Mouse (Mus musculus): ENCODE data around the gene Epha3.

Gene Epha3

GRCm38 (mm10) chr16:63863913-63864330 lies at the start of gene Epha3:
TSS of gene Epha3 (minus strand) at chr16:63864175.
- peak; percentile 85 for DNase-seq

- no peak for DNase-seq
Measured at GRCm38 (mm10) chr16:63903425-63903824, 39.5 kb upstream of the Epha3 start.

- no peak for DNase-seq
Measured at GRCm38 (mm10) chr16:63881190-63881589, 17.2 kb upstream of the Epha3 start.

- peak; percentile 43 for DNase-seq
Measured at GRCm38 (mm10) chr16:63872313-63872712, 8.3 kb upstream of the Epha3 start.

- no peak for DNase-seq
Measured at GRCm38 (mm10) chr16:63864463-63864976, 545 bp upstream of the Epha3 start.

- peak; percentile 29 for DNase-seq
Measured at GRCm38 (mm10) chr16:63863181-63863580, 794 bp downstream of the Epha3 start.

GRCm38 (mm10) chr16:63857561-63857960 lies 6.4 kb downstream of the Epha3 start:
- no peak for DNase-seq

GRCm38 (mm10) chr16:63856658-63857552 lies 7.1 kb downstream of the Epha3 start:
- DNase-seq, result peak; percentile 79

- no peak for DNase-seq
Measured at GRCm38 (mm10) chr16:63850297-63850696, 13.7 kb downstream of the Epha3 start.

GRCm38 (mm10) chr16:63842911-63843310 lies 21.1 kb downstream of the Epha3 start:
- no peak for DNase-seq

GRCm38 (mm10) chr16:63837466-63837865 lies 26.5 kb downstream of the Epha3 start:
- DNase-seq, result no peak

- DNase-seq, result no peak
Measured at GRCm38 (mm10) chr16:63821164-63821563, 42.8 kb downstream of the Epha3 start.

- DNase-seq, result peak; percentile 9
Measured at GRCm38 (mm10) chr16:63817606-63818005, 46.4 kb downstream of the Epha3 start.

- DNase-seq, result peak; percentile 67
Measured at GRCm38 (mm10) chr16:63816672-63817071, 47.3 kb downstream of the Epha3 start.

- no peak for DNase-seq
Measured at GRCm38 (mm10) chr16:63809871-63810270, 54.1 kb downstream of the Epha3 start.

GRCm38 (mm10) chr16:63808991-63809390 lies 55.0 kb downstream of the Epha3 start:
- DNase-seq, result no peak

- no peak for DNase-seq
Measured at GRCm38 (mm10) chr16:63806437-63807129, 57.4 kb downstream of the Epha3 start.

GRCm38 (mm10) chr16:63806025-63806424 lies 58.0 kb downstream of the Epha3 start:
- no peak for DNase-seq

- DNase-seq, result no peak
Measured at GRCm38 (mm10) chr16:63801436-63801835, 62.5 kb downstream of the Epha3 start.

- no peak for DNase-seq
Measured at GRCm38 (mm10) chr16:63798341-63798740, 65.6 kb downstream of the Epha3 start.

GRCm38 (mm10) chr16:63794292-63794691 lies 69.7 kb downstream of the Epha3 start:
- DNase-seq, result no peak

GRCm38 (mm10) chr16:63793805-63794204 lies 70.2 kb downstream of the Epha3 start:
- DNase-seq, result no peak

GRCm38 (mm10) chr16:63792084-63792483 lies 71.9 kb downstream of the Epha3 start:
- DNase-seq, result peak; percentile 50

- DNase-seq, result no peak
Measured at GRCm38 (mm10) chr16:63783544-63783943, 80.4 kb downstream of the Epha3 start.

Measured in cerebellum, adult 8-10 months (tissue).